Mouse (Mus musculus): ENCODE measurements at regions not wholly inside any gene's neighbourhood (a gene's known extent, or its start where the extent isn't known, plus 50 kb on each side); places are given as distances from the start of the nearest gene placed in this dataset.

DNA sequence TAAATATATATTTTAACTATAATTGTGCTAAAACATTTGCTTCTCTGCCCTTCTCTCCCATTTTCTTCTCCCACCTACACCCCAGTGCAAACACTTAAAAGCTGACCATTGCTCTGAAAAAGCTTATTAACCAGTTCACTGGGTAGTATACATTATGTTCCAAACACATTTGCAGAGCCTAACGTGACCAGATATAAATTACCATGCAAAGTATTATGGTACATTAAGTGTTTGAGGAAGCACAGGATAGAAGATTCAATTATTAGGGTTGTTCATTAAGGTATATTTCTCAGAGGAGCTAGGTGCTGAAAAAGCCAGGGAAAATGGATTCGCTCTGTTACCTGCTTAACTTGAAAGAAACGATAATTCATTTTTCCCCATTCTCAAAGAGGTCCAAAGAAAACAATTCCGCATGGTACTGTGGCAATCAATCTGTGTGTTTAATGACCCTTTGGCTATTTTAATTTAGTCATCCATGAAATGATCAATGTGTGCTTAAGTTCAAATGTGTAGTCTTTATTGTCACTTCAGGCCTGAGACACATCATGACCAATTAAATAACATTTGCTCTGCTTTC is 144.0 kb upstream of the Msl3l2 start:
- H3K9ac ChIP-seq (ENCODE audit: low read depth, low read length) = no peak overlapping the region
- no peaks in the 10 kb centered on the region for H3K36me3 ChIP-seq (ENCODE audit: control insufficient read depth, insufficient read depth, low read length)
- no peaks in the 10 kb centered on the region for H3K27me3 ChIP-seq (ENCODE audit: control insufficient read depth, insufficient read depth, low read depth, low read length)
- no peaks in the 10 kb centered on the region for H3K9me3 ChIP-seq (replicated peaks; ENCODE audit: control insufficient read depth, low read length, poor library complexity, severe bottlenecking)
- H3K4me1 ChIP-seq (ENCODE audit: control insufficient read depth, insufficient read depth, low read length) = no peaks in the 10 kb centered on the region
- no peak overlapping the region for H3K4me2 ChIP-seq (ENCODE audit: low read length)
- 81% methylated on average over 4 of the region's 4 CpGs for WGBS
- ATAC-seq = no peak
- no peak overlapping the region for H3K4me3 ChIP-seq (ENCODE audit: low read depth, low read length)
- no peak overlapping the region for H3K27ac ChIP-seq (ENCODE audit: low read length)
